Mouse (Mus musculus) layer of hippocampus, adult 9-11 months (tissue): ENCODE data around the gene H2afx.
A peak's percentile ranks its signal among the peaks of the same experiment; 100 is the strongest.
"Not testable (repeated sequence)": the region's sequence is repeated elsewhere in the genome, so short reads cannot be mapped to it uniquely, and the experiment has no call there.

ENCODE experiments used
- DNase-seq: peaks from one replicate; pipeline ENCODE4 v3.0.0; 2022

The H2afx gene

DNA sequence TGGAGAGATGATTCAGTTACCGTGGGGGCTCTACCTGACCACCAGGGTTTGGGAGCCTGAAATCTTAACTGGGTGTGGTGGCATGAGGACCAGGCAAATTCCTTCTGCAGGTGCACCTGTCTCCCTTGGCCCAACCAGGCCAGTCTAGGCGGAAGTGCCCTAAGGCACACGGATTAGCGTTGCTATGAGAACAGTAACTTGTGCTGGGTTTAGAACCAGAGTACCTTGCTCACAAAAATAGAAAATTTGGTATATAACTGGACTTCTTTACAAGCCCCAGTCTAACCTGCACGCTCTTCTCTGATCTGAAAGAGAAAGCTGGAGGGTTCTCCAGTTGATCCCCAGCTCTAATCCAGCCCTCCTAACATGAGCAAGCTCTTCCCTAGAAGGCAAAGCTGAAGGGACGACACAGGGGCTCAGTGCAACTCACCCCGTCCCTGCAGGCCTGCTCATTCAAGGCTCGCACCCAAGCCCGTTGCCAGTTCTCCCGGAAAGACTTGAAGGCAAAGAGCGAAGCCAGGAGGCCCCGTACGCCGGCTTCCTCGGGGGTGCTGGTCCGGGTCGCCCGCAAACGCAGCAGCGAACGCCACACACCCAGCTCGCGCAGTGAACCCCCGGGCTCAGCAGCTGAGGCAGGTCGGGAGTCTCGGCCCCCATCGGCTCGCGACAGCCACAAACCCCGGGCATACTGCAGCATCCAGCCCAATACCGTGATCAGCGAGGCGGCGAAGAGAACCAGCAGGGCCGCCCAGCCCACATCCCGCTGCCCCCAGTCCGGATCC, 15.2 kb upstream of the H2afx start:
- DNase-seq, result no peak

DNA sequence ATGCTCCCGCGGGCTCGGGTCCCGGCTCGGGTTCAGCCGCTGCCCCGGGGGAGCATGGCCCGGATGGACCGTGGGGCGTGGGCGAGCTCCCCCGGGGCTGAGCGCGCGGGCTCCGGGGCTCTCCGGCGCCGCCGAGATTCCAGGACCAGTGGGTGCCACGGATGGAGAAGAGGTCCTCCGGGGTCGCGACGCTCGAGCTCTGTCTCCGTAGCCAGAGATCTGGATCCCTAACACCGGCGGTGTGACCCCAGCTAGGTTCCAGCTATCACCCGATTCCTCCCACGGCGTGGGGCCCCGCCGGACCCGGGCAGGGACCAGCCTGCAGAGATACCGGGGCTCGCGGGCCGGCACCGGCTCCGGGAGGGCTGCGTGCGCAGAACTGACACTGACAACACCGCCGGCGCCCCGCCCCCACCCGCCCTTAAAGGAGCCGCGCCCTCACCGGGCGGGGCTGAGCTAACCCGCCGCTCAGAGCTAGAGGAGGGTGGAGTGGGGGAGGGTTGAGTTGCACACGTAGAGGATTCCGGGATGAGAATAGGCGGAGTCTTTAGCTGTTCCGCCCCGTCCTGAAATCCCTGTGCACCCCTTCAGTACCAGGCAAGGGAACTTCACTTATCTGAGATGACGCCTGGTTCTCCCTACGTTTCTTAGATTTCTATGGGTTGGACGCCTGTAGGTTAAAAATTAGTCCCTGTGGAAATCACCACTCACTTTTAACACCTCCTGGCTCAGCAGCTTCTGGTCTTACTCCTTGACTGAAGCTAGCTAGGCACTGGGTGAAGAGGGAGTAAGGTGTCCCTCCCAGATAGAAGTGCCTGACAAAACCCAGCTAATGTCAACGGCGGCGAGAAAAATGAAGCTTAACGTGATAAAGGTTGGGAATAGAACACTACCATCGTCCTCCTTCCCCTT, 14.4 kb upstream of the H2afx start, which contains the start of gene C2cd2l:
Gene C2cd2l, minus strand, starts transcription at position 399 of the 912 bp plus-strand sequence.
- DNase-seq, result peak; percentile 97

DNA sequence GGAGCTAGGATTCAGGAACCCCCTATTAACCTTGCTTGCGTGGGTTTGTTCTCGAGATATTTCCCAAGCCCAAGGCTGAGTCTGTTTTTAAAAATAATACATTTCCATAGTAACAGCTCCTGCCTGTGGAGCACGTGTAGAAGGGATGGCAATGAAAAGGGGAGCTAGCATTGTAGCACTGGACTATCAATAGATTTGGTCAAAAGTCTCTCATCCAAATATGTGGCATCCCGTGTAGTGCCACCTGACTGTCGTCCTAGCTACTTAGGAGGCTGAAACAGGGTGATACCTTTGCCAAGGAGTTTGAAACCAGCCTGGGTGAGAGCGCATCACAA, 13.7 kb upstream of the H2afx start:
- DNase-seq, result peak; percentile 72

DNA sequence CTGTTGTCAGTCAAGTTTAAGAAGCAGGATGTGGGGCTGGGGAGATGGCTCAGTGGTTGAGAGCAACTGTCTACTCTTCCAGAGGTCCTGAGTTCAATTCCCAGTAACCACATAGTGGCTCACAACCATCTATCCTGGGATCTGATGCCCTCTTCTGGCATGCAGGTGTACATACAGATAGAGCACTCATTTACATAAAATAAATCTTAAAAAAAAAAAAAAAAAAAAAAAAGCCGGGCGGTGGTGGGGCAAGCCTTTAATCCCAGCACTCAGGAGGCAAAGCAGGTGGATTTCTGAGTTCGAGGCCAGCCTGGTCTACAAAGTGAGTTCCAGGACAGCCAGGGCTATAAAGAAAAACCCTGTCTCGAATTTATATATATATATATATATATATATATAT, 10.8 kb upstream of the H2afx start:
- not testable (repeated sequence) for DNase-seq

DNA sequence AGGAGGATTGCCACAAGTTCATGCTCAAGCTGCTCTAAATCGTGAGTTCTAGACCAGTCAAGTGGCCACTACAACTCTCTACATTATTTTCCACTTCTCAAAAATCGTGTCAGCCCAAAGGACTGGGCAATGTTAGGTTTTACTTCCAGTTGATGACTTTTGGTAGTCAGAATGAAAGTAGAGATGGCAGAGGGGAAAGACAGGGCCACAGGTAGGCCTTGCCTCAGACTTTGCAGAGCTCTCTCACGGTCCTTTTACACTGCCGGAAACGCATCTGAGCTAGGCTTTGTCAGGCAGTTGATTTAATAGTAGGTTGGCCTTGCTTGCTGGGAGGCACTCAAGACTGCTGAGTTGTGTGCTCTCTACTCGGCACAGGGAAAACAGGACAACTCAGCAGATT, 10.3 kb upstream of the H2afx start:
- DNase-seq, result no peak

DNA sequence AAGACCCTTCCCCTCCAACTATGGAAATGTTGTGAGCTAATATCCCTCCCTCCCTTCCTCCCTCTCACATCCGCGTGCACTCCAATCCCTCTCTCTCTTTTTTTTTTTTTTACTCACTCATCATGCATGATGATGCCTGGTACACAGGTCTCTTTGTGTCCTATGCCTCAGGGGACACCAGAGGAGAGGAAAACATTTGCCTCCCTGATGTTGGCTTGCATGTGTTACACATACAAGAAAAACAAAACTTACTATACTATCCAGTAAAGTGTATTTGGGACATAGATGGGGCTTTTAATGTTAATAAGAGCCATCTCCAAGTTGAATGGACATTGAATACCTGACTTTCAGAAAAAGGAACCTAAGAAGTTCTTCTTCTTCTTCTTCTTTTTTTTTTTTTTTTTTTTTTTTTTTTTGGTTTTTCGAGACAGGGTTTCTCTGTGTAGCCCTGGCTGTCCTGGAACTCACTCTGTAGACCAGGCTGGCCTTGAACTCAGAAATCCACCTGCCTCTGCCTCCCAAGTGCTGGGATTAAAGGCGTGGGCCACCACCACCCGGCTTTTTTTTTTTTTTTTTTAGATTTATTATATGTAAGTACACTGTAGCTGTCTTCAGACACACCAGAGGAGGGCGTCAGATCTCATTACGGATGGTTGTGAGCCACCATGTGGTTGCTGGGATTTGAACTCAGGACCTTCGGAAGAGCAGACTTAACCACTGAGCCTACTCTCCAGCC, 9.3 kb upstream of the H2afx start:
- DNase-seq, result not testable (repeated sequence)

DNA sequence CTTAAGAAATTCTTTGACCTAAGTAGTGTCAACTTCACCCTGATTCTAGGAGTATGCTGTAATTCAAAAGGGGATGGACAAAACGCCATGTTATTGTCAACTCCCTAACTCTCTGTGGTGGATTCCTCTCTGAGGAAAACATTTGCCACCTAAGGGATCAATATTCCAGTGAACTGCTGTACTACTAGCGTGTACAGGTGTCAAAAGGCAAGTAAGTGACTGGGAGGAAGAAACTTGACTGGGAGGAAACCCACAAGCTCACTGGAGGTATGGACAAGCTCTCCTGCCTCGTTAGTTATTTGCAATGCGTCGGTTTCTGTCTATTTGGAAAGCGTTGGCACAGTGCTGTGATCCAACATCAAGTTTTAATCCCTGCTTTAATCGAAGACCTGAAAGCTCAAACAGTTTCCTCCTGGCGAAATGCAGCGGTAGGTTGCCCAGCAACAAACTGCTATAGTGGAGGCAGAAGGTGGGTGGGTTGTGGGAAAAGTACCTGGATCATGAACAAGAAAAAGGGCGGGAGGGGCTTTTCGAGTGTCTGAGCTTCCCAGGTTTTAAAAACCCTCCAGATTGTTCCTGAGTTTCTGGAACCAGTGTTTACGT, 8.6 kb upstream of the H2afx start, which contains the start of gene Dpagt1:
Gene Dpagt1, plus strand, starts transcription at position 252 of the 603 bp plus-strand sequence.
- peak; percentile 72 for DNase-seq

DNA sequence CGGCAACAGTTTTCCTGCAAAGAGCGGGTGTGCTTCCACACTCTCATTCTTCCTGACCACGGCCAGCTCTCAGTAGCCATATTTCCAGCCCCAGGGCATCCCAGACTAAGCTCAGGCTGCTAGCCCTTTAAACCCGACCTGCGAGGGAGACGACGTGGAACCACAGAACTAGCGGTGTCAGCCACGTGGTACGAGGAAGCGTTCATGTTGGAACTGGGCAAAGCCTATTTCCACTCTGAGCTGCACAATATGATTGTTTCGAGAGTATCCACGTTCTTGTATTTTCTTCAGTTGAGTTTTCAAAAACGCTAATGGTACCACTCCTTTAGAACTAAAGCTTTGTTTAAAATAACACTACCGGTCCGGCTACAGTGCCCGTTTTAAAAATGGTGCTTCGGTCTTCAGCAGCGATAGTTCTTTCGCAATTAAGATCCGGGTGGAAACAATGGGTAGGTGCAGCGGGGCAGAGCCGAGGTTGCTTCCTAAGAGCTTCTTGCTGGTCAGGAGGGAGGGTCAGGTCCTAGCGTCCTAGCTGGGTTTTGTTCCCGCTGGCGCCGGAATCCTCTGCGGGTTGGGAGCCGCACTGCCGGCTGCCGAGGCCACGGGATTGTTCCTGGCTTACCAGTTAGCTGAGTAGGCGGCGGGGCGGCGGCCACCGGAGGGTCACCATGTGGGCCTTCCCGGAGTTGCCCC, 8.0 kb upstream of the H2afx start:
- DNase-seq, result peak; percentile 91

DNA sequence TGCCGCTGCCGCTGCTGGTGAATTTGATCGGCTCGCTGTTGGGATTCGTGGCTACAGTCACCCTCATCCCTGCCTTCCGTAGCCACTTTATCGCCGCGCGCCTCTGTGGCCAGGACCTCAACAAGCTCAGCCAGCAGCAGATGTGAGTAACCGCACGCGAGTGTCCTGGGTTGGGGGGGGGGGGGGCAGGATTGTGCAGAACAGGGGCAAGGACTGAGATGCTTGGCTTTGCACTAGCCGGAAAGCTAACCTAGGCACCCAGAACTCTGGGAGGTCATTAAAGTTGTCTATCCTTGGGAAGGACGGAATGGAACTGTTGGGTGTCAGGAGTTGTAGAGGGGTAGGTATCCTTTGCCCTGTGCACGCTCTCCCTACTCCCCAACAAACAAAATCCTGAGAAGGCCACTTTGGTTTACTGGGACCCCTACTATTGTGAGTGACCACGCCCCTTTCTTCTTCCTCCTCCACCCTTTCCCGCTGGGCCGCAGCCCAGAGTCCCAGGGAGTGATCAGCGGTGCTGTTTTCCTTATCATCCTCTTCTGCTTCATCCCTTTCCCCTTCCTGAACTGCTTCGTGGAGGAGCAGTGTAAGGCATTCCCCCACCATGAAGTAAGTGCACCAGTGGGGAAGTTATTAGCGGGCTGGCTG, 7.3 kb upstream of the H2afx start:
- no peak for DNase-seq

DNA sequence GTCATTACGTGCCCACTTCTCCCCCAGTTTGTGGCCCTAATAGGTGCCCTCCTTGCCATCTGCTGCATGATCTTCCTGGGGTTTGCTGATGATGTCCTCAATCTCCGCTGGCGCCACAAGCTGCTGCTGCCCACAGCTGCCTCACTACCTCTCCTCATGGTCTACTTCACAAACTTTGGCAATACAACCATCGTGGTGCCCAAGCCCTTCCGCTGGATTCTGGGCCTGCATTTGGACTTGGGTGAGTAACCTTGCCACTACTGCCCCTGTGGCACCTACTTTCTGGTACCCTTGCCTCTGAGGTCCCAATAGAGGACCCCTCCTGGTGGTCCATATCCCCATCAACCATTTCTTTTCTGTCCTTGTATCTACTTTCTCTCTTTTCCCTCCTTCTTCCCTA, 6.6 kb upstream of the H2afx start:
- no peak for DNase-seq

DNA sequence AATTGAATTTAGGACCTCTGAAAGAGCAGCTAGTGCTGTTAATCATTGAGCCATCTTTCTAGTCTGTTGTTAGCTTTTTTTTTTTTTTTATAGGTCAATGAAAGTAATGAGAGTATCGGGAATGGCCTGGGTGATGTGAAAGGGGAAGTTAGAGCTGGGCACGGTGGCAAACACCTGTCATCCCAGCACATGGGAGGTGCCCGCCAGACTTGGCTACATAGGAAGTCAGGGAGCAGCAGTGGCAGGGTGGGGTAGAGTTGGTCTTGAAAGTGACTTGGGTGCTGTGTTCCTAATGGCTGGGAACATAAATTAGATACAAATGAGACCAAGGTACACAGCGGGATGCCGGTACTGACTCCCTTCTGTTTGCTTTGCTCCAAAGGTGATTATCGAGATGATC, 3.8 kb upstream of the H2afx start:
- DNase-seq, result no peak

DNA sequence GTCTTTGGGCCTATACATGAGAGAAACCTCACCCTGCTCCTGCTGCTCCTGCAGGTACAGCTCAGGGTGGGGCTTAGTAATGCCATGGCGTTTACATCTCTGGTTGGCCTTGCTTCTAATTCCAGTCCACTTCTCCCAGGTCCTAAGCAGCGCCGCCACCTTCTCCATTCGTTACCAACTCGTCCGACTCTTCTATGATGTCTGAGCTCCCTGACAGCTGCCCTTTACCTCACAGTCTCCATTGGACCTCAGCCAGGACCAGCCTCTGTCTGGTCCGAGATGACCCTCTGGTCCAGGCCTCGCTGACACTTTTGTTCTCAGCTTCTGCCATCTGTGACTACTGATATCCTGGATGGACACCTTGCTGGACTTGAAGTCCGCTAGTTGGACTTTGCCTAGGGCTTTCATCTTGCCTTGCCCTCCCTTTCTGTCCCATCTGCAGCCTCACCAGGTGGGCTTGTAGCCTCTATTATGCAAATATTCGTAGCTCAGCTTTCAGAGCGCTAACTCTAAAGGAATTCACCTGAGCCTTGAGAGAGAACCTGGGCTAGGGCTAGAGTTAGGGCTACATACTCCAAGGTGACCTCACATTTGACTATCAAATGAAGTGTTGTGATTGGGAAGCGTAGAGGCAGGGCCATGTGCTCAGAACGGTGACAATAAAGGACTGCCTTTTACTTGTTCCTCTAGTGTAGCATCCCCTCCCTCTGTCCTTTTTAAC, 1.4 kb upstream of the H2afx start:
- no peak for DNase-seq

DNA sequence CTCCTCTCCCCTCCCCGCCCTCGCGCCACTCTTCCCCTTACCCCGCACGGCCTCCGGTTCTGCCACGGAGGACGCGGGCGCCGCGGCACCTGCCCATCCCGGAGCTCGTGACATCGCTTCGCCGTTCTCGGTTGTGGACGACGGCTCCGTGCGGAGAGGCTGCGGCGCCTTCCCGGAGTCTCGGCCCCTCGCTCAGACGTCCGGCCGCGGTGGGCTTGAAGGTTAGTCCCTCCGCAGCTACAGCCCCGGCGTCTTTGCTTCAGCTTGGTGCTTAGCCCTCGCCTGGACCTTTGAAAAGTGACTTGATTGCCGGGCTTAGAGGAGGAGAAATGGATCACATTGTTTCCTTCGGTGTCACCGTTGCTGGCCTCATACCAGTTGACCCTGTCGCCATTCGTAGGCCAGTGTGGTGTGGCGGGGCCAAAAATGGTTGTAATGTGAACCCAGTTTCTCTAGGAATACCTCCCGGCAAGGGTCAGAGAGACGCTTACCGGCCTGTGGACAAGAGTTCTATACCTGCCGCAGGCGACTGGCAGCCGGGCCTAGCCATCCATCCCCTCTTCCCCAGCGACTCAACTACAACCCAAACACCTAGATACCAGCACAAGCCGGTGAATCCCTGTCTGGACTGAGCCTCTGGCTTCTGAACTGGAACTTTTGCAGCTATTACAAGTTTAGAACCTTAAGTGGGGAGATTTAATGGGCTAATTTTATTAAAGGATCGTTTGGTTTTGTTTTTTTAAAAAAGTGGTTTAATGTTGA, 1.0 kb downstream of the H2afx start:
- no peak for DNase-seq

DNA sequence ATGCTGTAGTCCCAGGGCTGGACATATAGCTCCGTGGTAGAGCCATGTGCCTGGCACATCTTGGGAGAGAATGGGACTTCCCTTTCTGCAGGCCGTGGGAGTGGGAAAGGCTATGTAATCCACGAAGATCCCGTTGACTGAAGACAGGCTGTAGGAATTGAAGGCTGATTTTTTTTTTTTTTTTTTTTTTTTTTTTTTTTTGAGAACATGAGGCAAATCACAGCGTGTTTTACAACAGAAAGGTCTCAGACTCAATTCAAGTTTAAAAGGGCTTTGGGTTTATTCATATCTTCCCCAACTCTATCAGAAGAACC, 1.6 kb downstream of the H2afx start:
- DNase-seq, result no peak

DNA sequence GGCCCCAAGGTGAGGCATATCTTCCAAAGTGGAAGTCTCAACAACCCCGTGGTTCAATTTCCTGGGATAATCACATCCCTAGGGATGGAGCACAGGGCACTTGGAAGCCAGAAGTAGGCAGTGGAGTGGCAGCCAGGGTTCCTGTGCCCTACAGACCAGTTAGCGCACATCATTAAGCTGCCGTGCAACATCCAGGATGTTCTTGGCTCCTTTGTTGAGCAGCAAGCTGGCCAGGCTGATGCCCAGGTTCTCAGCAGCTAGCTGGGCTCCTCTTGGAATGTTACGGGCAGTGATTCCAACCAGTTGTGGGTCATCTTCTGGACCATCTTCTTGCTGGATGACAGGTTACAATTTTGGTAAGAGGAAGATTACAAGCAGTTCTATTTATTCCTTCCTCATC, 2.0 kb downstream of the H2afx start:
- not testable (repeated sequence) for DNase-seq

DNA sequence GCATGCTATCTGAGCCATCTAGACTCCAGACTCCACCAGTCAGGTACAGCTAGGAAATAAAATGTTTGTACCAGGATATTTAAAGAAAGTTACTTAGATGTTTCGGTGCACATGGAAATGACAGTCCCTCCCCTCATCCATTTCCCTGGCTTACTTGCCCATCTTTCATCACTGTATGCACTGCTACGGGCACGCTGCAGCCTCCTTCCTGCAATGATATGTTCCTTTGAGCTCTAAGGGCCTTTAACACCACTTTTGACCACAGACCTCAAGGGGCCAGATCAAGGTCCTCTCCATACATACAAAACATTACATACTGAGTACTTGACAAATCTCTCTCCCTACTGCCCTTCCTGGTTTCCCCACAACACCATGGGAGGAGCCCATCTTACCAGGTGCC, 2.5 kb downstream of the H2afx start:
- no peak for DNase-seq

DNA sequence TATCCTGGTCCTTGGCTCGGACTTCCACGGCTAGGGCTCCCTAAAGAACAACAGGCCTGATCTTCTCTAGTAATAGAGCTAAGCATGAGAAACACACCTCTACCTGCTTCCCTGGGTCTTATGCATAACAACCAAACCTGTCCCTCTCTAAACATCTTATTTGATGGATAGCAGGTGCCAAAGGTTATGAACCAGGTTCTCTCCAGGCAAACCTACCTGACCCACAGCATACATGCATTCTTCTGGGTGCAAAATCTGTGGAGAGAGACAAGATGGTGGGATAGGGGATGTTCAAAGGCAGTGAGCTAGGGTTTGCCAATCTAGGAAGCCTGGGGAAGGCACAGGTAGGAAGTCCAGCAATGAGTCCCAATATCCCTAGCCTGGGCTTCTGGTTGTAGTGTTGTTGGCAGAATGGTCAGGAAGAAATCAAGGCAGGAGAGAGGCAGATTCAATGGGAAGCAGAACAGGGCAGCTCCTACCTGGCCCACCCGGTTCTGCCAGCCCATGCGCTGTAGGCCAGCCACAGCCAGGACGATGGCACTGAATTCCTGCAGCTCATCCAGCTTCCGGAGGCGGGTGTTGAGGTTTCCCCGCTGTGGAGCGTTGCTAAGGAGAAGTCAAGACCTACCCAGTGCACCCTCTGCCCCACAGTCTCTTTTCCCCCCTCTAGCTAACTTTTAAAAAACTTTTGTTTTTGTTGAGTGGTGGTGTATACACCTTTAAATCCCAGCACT, 3.1 kb downstream of the H2afx start:
- DNase-seq, result no peak

DNA sequence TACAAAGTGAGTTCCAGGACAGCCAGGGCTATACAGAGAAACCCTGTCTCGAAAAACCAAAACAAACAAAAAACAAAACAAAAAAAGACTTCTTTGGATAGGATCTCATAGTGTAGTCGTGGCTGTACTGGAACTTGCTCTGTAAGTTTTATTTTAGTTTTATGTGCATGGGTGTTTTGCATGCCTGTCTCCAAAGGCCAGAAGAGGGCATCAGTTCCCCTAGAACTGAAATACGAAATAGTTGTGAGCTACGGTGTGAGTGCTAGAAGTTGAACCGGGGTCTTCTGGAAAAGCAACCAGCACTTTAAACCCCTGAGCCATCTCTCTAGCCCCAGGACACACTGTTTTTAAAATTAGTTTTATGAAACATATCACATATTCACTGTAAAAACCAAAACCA, 4.1 kb downstream of the H2afx start:
- DNase-seq, result no peak

DNA sequence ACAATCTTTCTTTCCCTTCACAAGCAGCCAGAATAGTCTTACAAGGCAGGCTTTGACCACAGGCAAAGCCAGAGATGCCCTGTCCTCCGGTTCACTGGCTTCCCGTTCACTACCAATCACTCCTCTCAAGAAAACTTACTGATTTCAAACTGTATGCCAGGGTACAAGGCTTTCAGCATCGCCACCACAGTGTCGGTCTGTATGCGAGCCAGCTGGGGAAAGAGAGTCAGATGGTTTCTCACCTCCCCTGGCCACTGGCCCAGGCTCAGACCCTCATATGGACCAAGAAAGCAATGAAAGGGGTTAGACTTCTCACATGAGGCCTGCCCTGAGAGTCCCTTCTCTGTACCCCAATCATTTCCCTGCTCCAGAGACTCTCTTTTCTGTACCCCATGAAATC, 7.0 kb downstream of the H2afx start:
- no peak for DNase-seq

DNA sequence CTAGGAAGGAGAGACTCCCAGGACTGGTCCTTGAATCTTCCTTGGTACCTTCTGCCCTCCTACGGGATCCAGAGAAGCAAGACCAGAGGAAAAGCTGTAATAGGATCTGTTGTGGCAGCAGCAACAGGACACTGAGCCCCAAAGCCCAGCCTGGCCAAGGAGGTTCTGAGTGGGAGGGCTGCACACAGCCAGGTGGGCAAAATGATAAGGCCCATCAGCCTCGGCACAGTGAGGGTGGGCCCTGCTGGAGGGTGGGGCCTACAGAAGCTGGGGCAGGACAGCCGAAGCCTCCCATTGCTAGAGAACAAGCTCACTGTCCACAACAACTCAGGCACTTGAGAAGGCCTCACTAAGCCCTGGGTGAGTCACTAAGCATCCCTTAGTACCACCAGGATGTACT, 7.7 kb downstream of the H2afx start:
- no peak for DNase-seq
